ENCODE assay signal across 8 mouse cellular contexts in genomic region chr3:127012525-127012924, GRCm38 (mm10).
DNase-seq lines count a peak whose midpoint lies in the region; ATAC-seq and TF ChIP-seq lines count a peak whose summit lies in the region.

No protein-coding gene starts in this region.

- peaks cover 47% of the 10 kb centered on the region for H3K36me3 ChIP-seq in midbrain, embryonic 10.5 days
- peaks cover 62% of the 10 kb centered on the region for H3K36me3 ChIP-seq in midbrain, embryonic 15.5 days (replicated peaks)
- H3K36me3 ChIP-seq in lung, embryonic 14.5 days (ENCODE audit: insufficient read depth), result no peaks in the 10 kb centered on the region

- no peaks in the 10 kb centered on the region for H3K27me3 ChIP-seq in midbrain, embryonic 10.5 days (ENCODE audit: low read depth, poor library complexity, severe bottlenecking)
- H3K27me3 ChIP-seq in midbrain, embryonic 15.5 days (replicated peaks), result no peaks in the 10 kb centered on the region
- no peaks in the 10 kb centered on the region for H3K27me3 ChIP-seq in lung, embryonic 14.5 days (ENCODE audit: insufficient read depth, low read length)

- H3K27ac ChIP-seq in midbrain, embryonic 10.5 days (replicated peaks), result no peak overlapping the region
- no peak overlapping the region for H3K27ac ChIP-seq in midbrain, embryonic 15.5 days
- no peak overlapping the region for H3K27ac ChIP-seq in lung, embryonic 14.5 days (ENCODE audit: low read depth)

- peak; percentile 65 for TF ChIP-seq CTCF in lung, embryonic 14.5 days (IDR thresholded peaks at IDR 0.05; ENCODE audit: low read depth)

- H3K4me3 ChIP-seq in midbrain, embryonic 10.5 days, result no peak overlapping the region
- no peak overlapping the region for H3K4me3 ChIP-seq in midbrain, embryonic 15.5 days
- H3K4me3 ChIP-seq in lung, embryonic 14.5 days (ENCODE audit: low read depth, low read length), result no peak overlapping the region

- no peaks in the 10 kb centered on the region for H3K9me3 ChIP-seq in midbrain, embryonic 10.5 days (replicated peaks)
- H3K9me3 ChIP-seq in midbrain, embryonic 15.5 days, result no peaks in the 10 kb centered on the region
- H3K9me3 ChIP-seq in lung, embryonic 14.5 days (ENCODE audit: low read depth, low read length), result no peaks in the 10 kb centered on the region

- 57% methylated on average over 8 of the region's 8 CpGs for WGBS in midbrain, embryonic 10.5 days
- WGBS in midbrain, embryonic 15.5 days, result 51% methylated on average over 8 of the region's 8 CpGs
- WGBS in lung, embryonic 14.5 days, result 54% methylated on average over 8 of the region's 8 CpGs

- no peaks in the 10 kb centered on the region for H3K4me1 ChIP-seq in midbrain, embryonic 10.5 days
- H3K4me1 ChIP-seq in midbrain, embryonic 15.5 days, result no peaks in the 10 kb centered on the region
- no peaks in the 10 kb centered on the region for H3K4me1 ChIP-seq in lung, embryonic 14.5 days (ENCODE audit: insufficient read depth)

- DNase-seq in adrenal gland, postnatal 10 days, result peak; percentile 56
- no peak for DNase-seq in adrenal gland, postnatal 4 days (ENCODE audit: low spot score in 2 of 2)
- DNase-seq in midbrain, embryonic 10.5 days (ENCODE audit: low spot score), result peak; percentile 46
- peak; percentile 65 for DNase-seq in embryo, embryonic 10.5 days (ENCODE audit: low spot score)
- DNase-seq in lung, embryonic 14.5 days, result peak; percentile 54
- DNase-seq in thymus, postnatal 14 days, result peak; percentile 29
- DNase-seq in T-cell, adult 2 months (ENCODE audit: low spot score), result no peak

- no peak overlapping the region for H3K4me2 ChIP-seq in midbrain, embryonic 15.5 days
- no peak overlapping the region for H3K4me2 ChIP-seq in lung, embryonic 14.5 days

- no peak overlapping the region for H3K9ac ChIP-seq in midbrain, embryonic 15.5 days
- H3K9ac ChIP-seq in lung, embryonic 14.5 days, result no peak overlapping the region

- no peak for ATAC-seq in midbrain, embryonic 15.5 days (replicated peaks)
- no peak for ATAC-seq in lung, embryonic 14.5 days (ENCODE audit: insufficient read depth)

Comparison
In these comparisons a context has a peak if more than half of its experiments do, and no peak if none do; other contexts are left out.
1. DNase-seq: peak in adrenal gland, postnatal 10 days (single experiment), midbrain, embryonic 10.5 days (single experiment), embryo, embryonic 10.5 days (single experiment), lung, embryonic 14.5 days (single experiment) and thymus, postnatal 14 days (single experiment); none in adrenal gland, postnatal 4 days (0 of 2) and T-cell, adult 2 months (single experiment).